Mouse (Mus musculus) cortical plate, adult 2 months (tissue): ENCODE measurements at regions not wholly inside any gene's neighbourhood (a gene's known extent, or its start where the extent isn't known, plus 50 kb on each side); places are given as distances from the start of the nearest gene placed in this dataset.

Experiments
- CTCF ChIP-seq: fragments of 200-500 bp; IDR thresholded peaks from 2 replicates; pipeline ENCODE4 v1.5.1; 2011; ENCODE audit warnings: mild to moderate bottlenecking, control low read depth, low read length; ENCODE audit not compliant: insufficient read depth; ENCODE audit errors: extremely low read depth
- POLR2A ChIP-seq: fragments of 200-500 bp; IDR thresholded peaks from 2 replicates; pipeline ENCODE4 v1.6.1; 2011; ENCODE audit warnings: mild to moderate bottlenecking, low read length, control low read depth; ENCODE audit not compliant: insufficient read depth; ENCODE audit errors: extremely low read depth

DNA sequence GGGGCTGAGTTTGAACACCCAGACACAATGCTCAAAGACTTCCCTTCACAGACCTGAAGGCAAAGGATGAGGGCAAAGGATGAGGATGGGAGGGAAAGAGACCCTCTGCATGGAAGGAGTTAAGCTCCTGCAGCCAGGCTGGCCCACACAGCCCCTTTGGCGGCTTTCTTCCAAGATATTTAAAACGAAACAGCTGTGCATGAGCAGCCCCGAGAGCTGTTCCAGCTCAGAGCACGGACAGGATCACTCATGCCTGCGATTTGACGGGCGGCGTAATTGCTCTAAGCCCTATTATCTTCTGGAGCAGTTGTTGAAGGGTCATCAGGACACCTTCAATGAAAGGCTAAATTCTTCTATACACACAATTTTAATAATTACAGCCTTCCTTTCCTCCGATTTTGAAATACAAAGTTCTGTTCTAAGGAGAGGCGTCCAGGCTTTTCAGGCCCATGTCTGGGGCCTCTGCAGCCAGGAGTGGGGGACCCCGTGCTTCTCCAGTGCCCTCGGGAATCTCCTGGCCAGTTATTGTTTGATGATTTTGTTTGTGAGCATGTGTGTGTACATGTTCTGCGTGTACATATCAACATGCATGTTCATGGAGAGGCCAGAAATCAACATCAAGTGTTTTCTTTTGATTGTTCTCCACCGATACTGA lies 82.1 kb upstream of the Kazn start:
- TF ChIP-seq POLR2A (no peak), CTCF (no peak)
